Mouse (Mus musculus): ENCODE data around the gene Gm21985. TPM values are rescaled to one million over a fixed set of nuclear protein-coding genes. Genes with fewer than 3 reads are reported as not detected.

Gm21985 gene
- polyA plus RNA-seq, 1 experiment from 2014 or later = not detected

GRCm38 (mm10) chr2:112239212-112239934 is 26.7 kb upstream of the Gm21985 start, which contains the start of gene Lpcat4:
Lpcat4 (plus strand) TSS chr2:112239468.
- DNase-seq (ENCODE audit: low spot score) (peak; percentile 94), ATAC-seq (replicated peaks; ENCODE audit: insufficient number of reproducible peaks, low FRiP score, low TSS enrichment, low read depth) (peak; percentile 86)
- peak within 1 kb of the TSS; percentile 86 for H3K27ac ChIP-seq (replicated peaks; ENCODE audit: low read depth, low read length)
- H3K4me2 ChIP-seq (ENCODE audit: low read depth, low read length) = peak within 1 kb of the TSS; percentile 90
- no peaks in the 10 kb centered on the region; the same call in 1 of the 2 replicates for H3K4me1 ChIP-seq (ENCODE audit: control insufficient read depth, insufficient read depth, low read length)
- H3K4me3 ChIP-seq (ENCODE audit: low read depth, low read length) = peak within 1 kb of the TSS; percentile 69
- H3K36me3 ChIP-seq (replicated peaks; ENCODE audit: control insufficient read depth, insufficient read depth, low read depth, low read length) = no peaks in the 10 kb centered on the region
- H3K9ac ChIP-seq (replicated peaks; ENCODE audit: low read length) = peak within 1 kb of the TSS; percentile 87
- no peaks in the 10 kb centered on the region for H3K27me3 ChIP-seq (ENCODE audit: control insufficient read depth, insufficient read depth, low read length)
- under 1% methylated on average over 62 of the region's 94 CpGs for whole genome bisulfite sequencing
- H3K9me3 ChIP-seq (replicated peaks; ENCODE audit: control insufficient read depth, low read length) = no peaks in the 10 kb centered on the region

- under 1% methylated on average over 25 of the region's 28 CpGs for WGBS
- no peaks in the 10 kb centered on the region for H3K27me3 ChIP-seq (ENCODE audit: control insufficient read depth, insufficient read depth, low read length)
- H3K4me1 ChIP-seq (ENCODE audit: control insufficient read depth, insufficient read depth, low read length) = no peaks in the 10 kb centered on the region; the same call in 1 of the 2 replicates
- peak overlapping the region; percentile 90 for H3K4me2 ChIP-seq (ENCODE audit: low read depth, low read length)
- DNase-seq (ENCODE audit: low spot score) = peak; percentile 50
- peak overlapping the region; percentile 69 for H3K4me3 ChIP-seq (ENCODE audit: low read depth, low read length)
- H3K9me3 ChIP-seq (replicated peaks; ENCODE audit: control insufficient read depth, low read length) = no peaks in the 10 kb centered on the region
- no peaks in the 10 kb centered on the region for H3K36me3 ChIP-seq (replicated peaks; ENCODE audit: control insufficient read depth, insufficient read depth, low read depth, low read length)
- ATAC-seq (replicated peaks; ENCODE audit: insufficient number of reproducible peaks, low FRiP score, low TSS enrichment, low read depth) = peak; percentile 64
- peak overlapping the region; percentile 86 for H3K27ac ChIP-seq (replicated peaks; ENCODE audit: low read depth, low read length)
- H3K9ac ChIP-seq (replicated peaks; ENCODE audit: low read length) = peak overlapping the region; percentile 87
These were observed 26.0 kb upstream of the Gm21985 start for GRCm38 (mm10) chr2:112239935-112240721.

GRCm38 (mm10) chr2:112241787-112242186 is 24.3 kb upstream of the Gm21985 start:
- no peaks in the 10 kb centered on the region for H3K9me3 ChIP-seq (replicated peaks; ENCODE audit: control insufficient read depth, low read length)
- DNase-seq (ENCODE audit: low spot score) = no peak
- H3K4me2 ChIP-seq (ENCODE audit: low read depth, low read length) = no peak overlapping the region
- H3K4me1 ChIP-seq (ENCODE audit: control insufficient read depth, insufficient read depth, low read length) = no peaks in the 10 kb centered on the region; the same call in 1 of the 2 replicates
- no peak overlapping the region for H3K9ac ChIP-seq (replicated peaks; ENCODE audit: low read length)
- H3K27me3 ChIP-seq (ENCODE audit: control insufficient read depth, insufficient read depth, low read length) = no peaks in the 10 kb centered on the region
- no peaks in the 10 kb centered on the region for H3K36me3 ChIP-seq (replicated peaks; ENCODE audit: control insufficient read depth, insufficient read depth, low read depth, low read length)
- ATAC-seq (replicated peaks; ENCODE audit: insufficient number of reproducible peaks, low FRiP score, low TSS enrichment, low read depth) = no peak
- 75% methylated on average over 14 of the region's 14 CpGs for WGBS
- H3K4me3 ChIP-seq (ENCODE audit: low read depth, low read length) = no peak overlapping the region
- no peak overlapping the region for H3K27ac ChIP-seq (replicated peaks; ENCODE audit: low read depth, low read length)

GRCm38 (mm10) chr2:112245307-112245706 is 20.8 kb upstream of the Gm21985 start:
- H3K4me3 ChIP-seq (ENCODE audit: low read depth, low read length) = no peak overlapping the region
- no peak overlapping the region for H3K9ac ChIP-seq (replicated peaks; ENCODE audit: low read length)
- no peaks in the 10 kb centered on the region; the same call in 1 of the 2 replicates for H3K4me1 ChIP-seq (ENCODE audit: control insufficient read depth, insufficient read depth, low read length)
- WGBS = 77% methylated on average over 5 of the region's 5 CpGs
- peak; percentile 6 for DNase-seq (ENCODE audit: low spot score)
- no peaks in the 10 kb centered on the region for H3K9me3 ChIP-seq (replicated peaks; ENCODE audit: control insufficient read depth, low read length)
- H3K4me2 ChIP-seq (ENCODE audit: low read depth, low read length) = no peak overlapping the region
- no peak for ATAC-seq (replicated peaks; ENCODE audit: insufficient number of reproducible peaks, low FRiP score, low TSS enrichment, low read depth)
- no peak overlapping the region for H3K27ac ChIP-seq (replicated peaks; ENCODE audit: low read depth, low read length)
- H3K27me3 ChIP-seq (ENCODE audit: control insufficient read depth, insufficient read depth, low read length) = no peaks in the 10 kb centered on the region
- no peaks in the 10 kb centered on the region for H3K36me3 ChIP-seq (replicated peaks; ENCODE audit: control insufficient read depth, insufficient read depth, low read depth, low read length)

- H3K9ac ChIP-seq (replicated peaks; ENCODE audit: low read length) = no peak overlapping the region
- H3K4me3 ChIP-seq (ENCODE audit: low read depth, low read length) = no peak overlapping the region
- H3K4me2 ChIP-seq (ENCODE audit: low read depth, low read length) = no peak overlapping the region
- H3K36me3 ChIP-seq (replicated peaks; ENCODE audit: control insufficient read depth, insufficient read depth, low read depth, low read length) = no peaks in the 10 kb centered on the region
- H3K27me3 ChIP-seq (ENCODE audit: control insufficient read depth, insufficient read depth, low read length) = no peaks in the 10 kb centered on the region
- H3K4me1 ChIP-seq (ENCODE audit: control insufficient read depth, insufficient read depth, low read length) = no peaks in the 10 kb centered on the region
- 94% methylated on average over 5 of the region's 6 CpGs for whole genome bisulfite sequencing
- ATAC-seq (replicated peaks; ENCODE audit: insufficient number of reproducible peaks, low FRiP score, low TSS enrichment, low read depth) (no peak), DNase-seq (ENCODE audit: low spot score) (no peak)
- H3K27ac ChIP-seq (replicated peaks; ENCODE audit: low read depth, low read length) = no peak overlapping the region
- H3K9me3 ChIP-seq (replicated peaks; ENCODE audit: control insufficient read depth, low read length) = no peaks in the 10 kb centered on the region
These were observed 19.9 kb upstream of the Gm21985 start for GRCm38 (mm10) chr2:112246193-112246592.

GRCm38 (mm10) chr2:112247323-112247722 is 18.8 kb upstream of the Gm21985 start:
- no peak for DNase-seq (ENCODE audit: low spot score)
- Histone ChIP-seq H3K4me1 (ENCODE audit: control insufficient read depth, insufficient read depth, low read length) (no peaks in the 10 kb centered on the region), H3K9me3 (replicated peaks; ENCODE audit: control insufficient read depth, low read length) (no peaks in the 10 kb centered on the region)

GRCm38 (mm10) chr2:112249780-112250453 is 16.2 kb upstream of the Gm21985 start:
- no peak overlapping the region for H3K9ac ChIP-seq (replicated peaks; ENCODE audit: low read length)
- H3K4me1 ChIP-seq (ENCODE audit: control insufficient read depth, insufficient read depth, low read length) = no peaks in the 10 kb centered on the region
- H3K4me3 ChIP-seq (ENCODE audit: low read depth, low read length) = no peak overlapping the region
- H3K27me3 ChIP-seq (ENCODE audit: control insufficient read depth, insufficient read depth, low read length) = no peaks in the 10 kb centered on the region
- H3K9me3 ChIP-seq (replicated peaks; ENCODE audit: control insufficient read depth, low read length) = no peaks in the 10 kb centered on the region
- 89% methylated on average over 10 of the region's 10 CpGs for WGBS
- H3K36me3 ChIP-seq (replicated peaks; ENCODE audit: control insufficient read depth, insufficient read depth, low read depth, low read length) = no peaks in the 10 kb centered on the region
- ATAC-seq (replicated peaks; ENCODE audit: insufficient number of reproducible peaks, low FRiP score, low TSS enrichment, low read depth) = no peak
- no peak for DNase-seq (ENCODE audit: low spot score)
- H3K4me2 ChIP-seq (ENCODE audit: low read depth, low read length) = no peak overlapping the region
- H3K27ac ChIP-seq (replicated peaks; ENCODE audit: low read depth, low read length) = no peak overlapping the region

More at GRCm38 (mm10) chr2:112247323-112247722, 18.8 kb upstream of the Gm21985 start:
- H3K36me3 ChIP-seq (replicated peaks; ENCODE audit: control insufficient read depth, insufficient read depth, low read depth, low read length) = no peaks in the 10 kb centered on the region
- H3K4me3 ChIP-seq (ENCODE audit: low read depth, low read length) = no peak overlapping the region
- H3K4me2 ChIP-seq (ENCODE audit: low read depth, low read length) = no peak overlapping the region
- no peak overlapping the region for H3K27ac ChIP-seq (replicated peaks; ENCODE audit: low read depth, low read length)
- ATAC-seq (replicated peaks; ENCODE audit: insufficient number of reproducible peaks, low FRiP score, low TSS enrichment, low read depth) = no peak
- H3K27me3 ChIP-seq (ENCODE audit: control insufficient read depth, insufficient read depth, low read length) = no peaks in the 10 kb centered on the region
- no peak overlapping the region for H3K9ac ChIP-seq (replicated peaks; ENCODE audit: low read length)
- 86% methylated on average over 10 of the region's 10 CpGs for WGBS
